Mouse (Mus musculus): ENCODE measurements at regions not wholly inside any gene's neighbourhood (a gene's known extent, or its start where the extent isn't known, plus 50 kb on each side); places are given as distances from the start of the nearest gene placed in this dataset.

DNA sequence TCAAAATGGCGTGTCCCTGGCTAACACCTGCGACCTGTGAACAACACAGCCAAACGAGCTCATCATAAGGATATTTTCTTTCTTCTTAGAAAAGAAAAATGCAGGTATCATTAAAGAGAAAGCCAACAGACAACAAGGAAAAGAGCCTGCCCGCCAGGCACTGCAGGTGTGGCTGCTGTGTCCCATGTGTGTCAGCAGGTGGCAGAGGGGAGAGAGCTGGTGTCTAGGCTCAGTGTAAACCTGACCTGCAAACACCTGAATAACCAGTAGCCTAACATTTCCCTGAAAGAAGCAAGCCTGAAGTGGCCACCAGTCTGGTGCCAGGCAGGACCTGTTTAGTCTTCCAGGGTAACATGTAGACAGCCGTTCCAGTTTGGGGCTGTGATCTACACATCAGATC is 294.9 kb downstream of the Matn1 start:
- TF ChIP-seq CTCF (IDR thresholded peaks at IDR 0.05; ENCODE audit: borderline replicate concordance, insufficient read depth, low read depth, low read length) (no peak), POLR2A (IDR thresholded peaks at IDR 0.05; ENCODE audit: borderline replicate concordance, insufficient read depth, low read length) (no peak)

Measured in cerebellum, adult 2 months (tissue).